Mouse (Mus musculus): Measurements from ENCODE around the gene Plekha6.

The Plekha6 gene

GRCm38 (mm10) chr1:133182706-133183095 lies 18.7 kb downstream of the Plekha6 start:
- no peak for DNase-seq (ENCODE audit: low read depth, low spot score)

- no peak for DNase-seq (ENCODE audit: low read depth, low spot score)
Measured at GRCm38 (mm10) chr1:133183141-133183925, 19.3 kb downstream of the Plekha6 start.

- no peak for DNase-seq (ENCODE audit: low read depth, low spot score)
Measured at GRCm38 (mm10) chr1:133187948-133188680, 24.1 kb downstream of the Plekha6 start.

- DNase-seq (ENCODE audit: low read depth, low spot score): no peak
Measured at GRCm38 (mm10) chr1:133188719-133189118, 24.7 kb downstream of the Plekha6 start.

- no peak for DNase-seq (ENCODE audit: low read depth, low spot score)
Measured at GRCm38 (mm10) chr1:133189471-133189870, 25.5 kb downstream of the Plekha6 start.

GRCm38 (mm10) chr1:133190550-133190949 lies 26.5 kb downstream of the Plekha6 start:
- DNase-seq (ENCODE audit: low read depth, low spot score): no peak

GRCm38 (mm10) chr1:133196181-133196580 lies 32.2 kb downstream of the Plekha6 start:
- no peak for DNase-seq (ENCODE audit: low read depth, low spot score)

GRCm38 (mm10) chr1:133197266-133197665 lies 33.3 kb downstream of the Plekha6 start:
- no peak for DNase-seq (ENCODE audit: low read depth, low spot score)

- DNase-seq (ENCODE audit: low read depth, low spot score): no peak
Measured at GRCm38 (mm10) chr1:133199706-133200105, 35.7 kb downstream of the Plekha6 start.

- no peak for DNase-seq (ENCODE audit: low read depth, low spot score)
Measured at GRCm38 (mm10) chr1:133201499-133201898, 37.5 kb downstream of the Plekha6 start.

GRCm38 (mm10) chr1:133203701-133204100 lies 39.7 kb downstream of the Plekha6 start:
- no peak for DNase-seq (ENCODE audit: low read depth, low spot score)

GRCm38 (mm10) chr1:133204341-133204849 lies 40.4 kb downstream of the Plekha6 start:
- no peak for DNase-seq (ENCODE audit: low read depth, low spot score)

- DNase-seq (ENCODE audit: low read depth, low spot score): no peak
Measured at GRCm38 (mm10) chr1:133204985-133205384, 41.0 kb downstream of the Plekha6 start.

- no peak for DNase-seq (ENCODE audit: low read depth, low spot score)
Measured at GRCm38 (mm10) chr1:133208086-133208815, 44.2 kb downstream of the Plekha6 start.

GRCm38 (mm10) chr1:133209036-133209435 lies 45.0 kb downstream of the Plekha6 start:
- DNase-seq (ENCODE audit: low read depth, low spot score): no peak

GRCm38 (mm10) chr1:133209482-133209881 lies 45.5 kb downstream of the Plekha6 start:
- DNase-seq (ENCODE audit: low read depth, low spot score): no peak

- DNase-seq (ENCODE audit: low read depth, low spot score): no peak
Measured at GRCm38 (mm10) chr1:133209901-133210516, 46.0 kb downstream of the Plekha6 start.

- DNase-seq (ENCODE audit: low read depth, low spot score): no peak
Measured at GRCm38 (mm10) chr1:133210766-133211165, 46.8 kb downstream of the Plekha6 start.

- DNase-seq (ENCODE audit: low read depth, low spot score): no peak
Measured at GRCm38 (mm10) chr1:133212273-133212672, 48.3 kb downstream of the Plekha6 start.

- no peak for DNase-seq (ENCODE audit: low read depth, low spot score)
Measured at GRCm38 (mm10) chr1:133213098-133213497, 49.1 kb downstream of the Plekha6 start.

GRCm38 (mm10) chr1:133213901-133214300 lies 49.9 kb downstream of the Plekha6 start:
- DNase-seq (ENCODE audit: low read depth, low spot score): no peak
